Mouse (Mus musculus) NIH3T3 (cell line): ENCODE results near the gene Hivep3.

Source experiments
- DNase-seq: peaks from one replicate; pipeline ENCODE4 v3.0.0-alpha.2; 2012; ENCODE audit warnings: low read depth

Gene Hivep3

DNA sequence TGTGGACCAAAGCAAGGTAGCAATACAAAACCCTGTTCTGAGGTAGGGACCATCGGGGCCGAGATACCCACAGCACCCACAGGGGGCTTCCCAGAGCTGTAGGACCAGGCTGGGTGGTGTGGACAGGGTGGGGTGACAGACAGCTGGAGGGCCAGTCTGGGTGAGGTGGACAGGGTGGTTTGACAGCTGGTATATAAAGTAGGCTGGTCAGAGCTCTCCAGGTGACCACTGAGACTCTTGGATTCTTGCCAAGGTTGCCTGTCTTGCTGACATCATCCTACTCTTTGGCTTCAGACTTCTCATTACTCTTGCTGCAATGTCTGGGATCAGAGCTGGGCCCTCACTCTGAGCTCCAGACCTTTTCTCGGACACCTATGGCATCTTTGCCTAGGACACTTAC, 372.8 kb downstream of the Hivep3 start:
- DNase-seq, result no peak

DNA sequence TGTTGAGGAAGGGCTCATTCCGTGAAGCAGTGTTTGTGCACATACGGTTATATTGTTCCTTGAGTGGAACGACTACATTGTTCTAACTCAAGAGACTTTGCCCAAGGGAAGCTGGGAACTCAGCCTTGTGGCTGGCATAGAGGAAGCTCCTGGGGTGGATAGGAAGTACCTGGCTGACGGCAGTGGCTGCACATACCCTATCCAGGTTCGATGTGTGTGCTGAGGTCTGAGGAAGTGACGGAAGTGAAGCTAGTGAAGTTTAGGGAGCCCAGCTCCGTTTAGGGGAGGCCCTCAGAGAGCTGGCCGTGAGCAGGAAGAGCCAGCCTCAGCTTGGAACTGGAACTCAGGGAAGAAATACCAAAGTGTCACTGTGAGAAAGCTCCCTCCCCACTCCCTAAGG, 374.2 kb downstream of the Hivep3 start:
- DNase-seq, result no peak

DNA sequence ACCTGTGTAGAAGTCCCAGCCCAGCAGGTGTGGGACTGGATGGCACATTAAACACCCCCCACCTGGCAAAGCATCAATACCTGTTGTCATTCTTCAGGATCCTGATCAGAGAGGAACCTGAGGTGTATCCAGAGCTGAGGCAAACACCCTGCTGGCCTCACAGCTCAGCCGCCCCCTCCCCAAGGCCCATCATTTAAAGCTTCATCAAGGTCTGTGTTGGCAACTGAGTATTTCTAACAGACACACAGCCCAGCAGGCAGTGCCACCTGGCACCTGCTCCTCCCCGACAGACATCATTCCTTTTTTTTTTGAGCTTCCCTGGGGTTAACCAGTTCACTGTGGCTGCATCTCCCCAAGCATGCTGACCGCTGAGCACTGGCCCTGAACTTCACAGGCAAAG, 381.9 kb downstream of the Hivep3 start:
- DNase-seq, result no peak

DNA sequence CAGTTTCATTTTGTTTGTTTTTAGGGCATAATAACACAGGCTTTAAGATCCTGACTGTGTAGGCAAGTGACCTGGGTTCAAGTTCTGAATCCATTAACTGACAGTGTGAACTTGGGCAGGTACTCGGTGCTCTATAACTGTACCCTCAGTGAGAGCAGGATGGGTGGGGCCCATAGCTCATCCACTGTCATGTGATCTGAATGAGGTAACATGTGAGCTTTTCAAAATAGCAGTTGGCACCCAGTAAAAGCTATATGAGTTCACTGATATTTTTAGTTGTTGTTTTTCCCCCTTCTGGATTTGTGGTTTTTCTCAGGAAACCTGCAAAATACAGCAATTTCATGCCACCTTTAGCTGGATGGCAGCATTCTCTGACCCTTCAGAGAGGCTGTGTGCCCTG, 382.7 kb downstream of the Hivep3 start:
- DNase-seq, result peak; percentile 29

DNA sequence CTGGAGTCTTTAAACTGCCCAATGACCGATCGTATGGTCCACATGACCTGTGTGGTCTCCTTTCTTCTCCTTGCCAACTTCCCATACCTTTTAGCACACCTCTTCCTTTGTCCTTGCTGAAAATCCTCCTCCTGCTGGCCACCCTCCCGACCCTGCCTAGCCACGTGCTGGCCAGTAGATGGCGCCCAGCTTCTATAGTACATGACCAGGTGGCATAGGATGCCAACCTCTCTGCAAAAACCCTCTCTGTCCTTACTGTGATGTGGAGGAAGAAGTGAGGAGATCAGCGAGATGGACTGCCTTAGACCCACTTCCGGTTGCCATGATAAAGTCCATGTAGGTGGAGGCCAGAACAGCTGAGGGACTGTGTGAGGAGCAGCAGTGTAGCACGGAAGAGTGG, 386.7 kb downstream of the Hivep3 start:
- peak; percentile 80 for DNase-seq

DNA sequence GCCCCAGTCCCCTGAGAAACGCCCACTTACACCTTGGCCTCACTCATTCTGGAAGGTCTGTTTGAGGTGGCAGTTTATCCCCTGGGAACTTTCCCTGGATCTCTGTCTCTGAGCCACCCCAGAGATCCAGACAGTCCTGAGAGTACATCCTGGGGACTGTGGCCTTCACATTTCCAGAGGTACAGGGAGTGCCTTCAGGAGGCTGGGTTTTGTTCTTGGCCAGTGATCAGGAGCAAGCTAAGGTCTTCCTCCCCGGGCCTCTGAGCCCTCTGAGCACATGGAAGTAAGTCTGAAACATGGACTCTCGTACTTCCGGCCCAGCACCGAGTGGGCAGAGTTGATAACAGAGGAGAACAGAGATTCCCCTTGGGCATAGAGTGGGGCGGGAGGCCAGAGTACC, 391.1 kb downstream of the Hivep3 start:
- no peak for DNase-seq

DNA sequence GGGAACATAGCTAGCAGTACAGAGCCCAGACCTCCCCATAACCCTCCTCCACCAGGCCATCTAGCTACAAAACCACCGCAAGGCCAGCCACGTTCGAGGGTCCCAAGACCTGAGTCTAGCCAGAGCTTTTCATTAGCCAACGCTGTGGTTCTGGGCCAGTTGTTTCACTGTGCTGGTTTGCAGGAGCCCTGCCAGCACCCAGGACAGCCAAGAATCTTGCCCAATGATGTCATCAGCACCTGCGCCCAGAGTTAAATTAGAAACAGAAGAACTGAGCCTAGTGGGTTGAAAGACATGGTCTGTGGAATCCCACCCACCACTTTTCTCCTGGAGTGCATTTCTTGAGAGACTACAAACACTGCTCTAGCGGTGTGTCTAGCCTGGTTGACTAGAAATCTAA, 392.5 kb downstream of the Hivep3 start:
- DNase-seq, result peak; percentile 86

DNA sequence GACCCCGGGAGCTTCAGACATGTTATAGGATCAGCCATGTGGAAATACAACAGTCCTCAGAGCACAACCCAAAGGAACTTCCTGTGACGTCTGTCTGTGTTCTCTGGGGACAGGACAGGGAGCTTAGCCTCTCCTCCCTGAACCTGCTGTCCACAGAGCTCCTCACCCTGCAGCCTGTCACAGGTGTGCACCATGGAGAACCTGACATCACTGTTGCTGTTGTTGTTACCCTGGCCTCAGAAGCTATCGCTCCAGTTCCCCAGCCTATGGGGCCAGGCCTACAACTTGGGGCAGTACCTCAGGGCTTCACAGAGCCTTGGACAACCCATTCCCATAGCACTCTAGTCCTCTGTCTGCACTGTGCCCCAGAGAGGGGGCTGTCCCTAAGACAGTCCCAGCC, 393.7 kb downstream of the Hivep3 start:
- no peak for DNase-seq

DNA sequence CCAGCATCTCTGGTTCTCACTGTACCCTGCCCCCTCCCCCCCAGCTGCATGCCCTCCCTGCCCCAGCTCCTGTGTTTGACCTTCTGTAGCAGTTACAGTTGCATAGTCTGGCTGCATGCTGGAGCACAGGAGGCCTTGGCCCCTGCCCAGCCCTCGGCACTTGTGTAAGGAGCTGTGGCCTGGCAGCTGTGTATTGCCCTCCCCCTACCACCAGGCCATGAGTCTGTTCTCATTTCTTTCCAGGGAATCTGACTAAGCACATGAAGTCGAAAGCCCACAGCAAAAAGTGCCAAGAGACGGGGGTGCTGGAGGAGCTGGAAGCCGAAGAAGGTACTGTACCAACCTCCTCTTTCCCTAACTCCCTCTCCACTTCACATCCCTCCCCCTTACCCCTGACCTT, 394.4 kb downstream of the Hivep3 start:
- DNase-seq, result peak; percentile 97

DNA sequence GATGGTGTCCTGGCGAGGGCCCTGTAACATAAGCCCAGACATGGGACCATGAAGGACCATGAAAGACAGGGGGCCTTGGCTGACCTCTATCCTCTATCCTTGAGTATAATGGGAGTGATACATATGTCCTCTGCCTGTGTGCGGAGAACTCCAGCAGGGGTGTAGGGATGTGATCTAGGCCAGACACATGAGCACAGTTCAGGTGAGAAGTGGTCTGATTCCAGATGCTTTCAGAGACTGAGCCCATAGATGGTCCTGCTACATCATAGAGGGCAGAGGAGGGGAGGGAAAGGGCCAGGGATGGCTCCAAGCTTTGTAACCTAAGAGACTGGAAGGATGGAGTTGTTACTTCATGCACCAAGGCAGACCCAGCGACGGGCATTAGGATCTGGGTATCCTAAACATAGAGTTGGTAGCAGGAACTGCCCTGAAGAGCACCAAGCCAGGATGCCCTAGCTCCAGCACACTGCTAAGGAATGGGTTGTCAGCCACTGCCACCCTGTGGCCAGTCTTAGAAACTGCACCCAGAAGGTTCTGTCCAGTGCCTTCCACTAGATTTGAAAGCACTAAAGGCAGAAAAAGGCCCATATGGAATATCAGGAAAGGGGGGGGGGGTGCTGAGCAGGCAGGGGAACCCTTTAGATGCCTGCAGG, 395.8 kb downstream of the Hivep3 start:
- DNase-seq, result peak; percentile 88

DNA sequence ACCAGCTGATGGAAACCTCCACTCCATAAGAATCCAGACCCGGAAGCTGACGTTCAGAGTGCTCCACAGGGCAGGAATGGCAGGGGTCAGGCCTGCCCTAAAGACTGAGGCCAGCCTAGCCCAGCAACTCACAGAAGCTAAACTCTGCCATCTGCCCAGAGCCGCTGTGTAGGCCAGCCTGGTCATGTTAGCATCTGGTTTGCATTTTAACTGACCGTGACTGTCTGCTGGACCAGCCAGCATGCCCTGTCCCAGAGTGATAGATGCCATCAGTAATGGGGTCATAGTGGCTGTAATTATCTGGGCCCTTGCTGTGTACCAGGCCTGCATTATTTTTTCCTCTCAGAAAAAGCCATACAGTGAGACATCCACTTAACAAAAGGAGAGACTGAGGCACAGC, 397.3 kb downstream of the Hivep3 start:
- no peak for DNase-seq

DNA sequence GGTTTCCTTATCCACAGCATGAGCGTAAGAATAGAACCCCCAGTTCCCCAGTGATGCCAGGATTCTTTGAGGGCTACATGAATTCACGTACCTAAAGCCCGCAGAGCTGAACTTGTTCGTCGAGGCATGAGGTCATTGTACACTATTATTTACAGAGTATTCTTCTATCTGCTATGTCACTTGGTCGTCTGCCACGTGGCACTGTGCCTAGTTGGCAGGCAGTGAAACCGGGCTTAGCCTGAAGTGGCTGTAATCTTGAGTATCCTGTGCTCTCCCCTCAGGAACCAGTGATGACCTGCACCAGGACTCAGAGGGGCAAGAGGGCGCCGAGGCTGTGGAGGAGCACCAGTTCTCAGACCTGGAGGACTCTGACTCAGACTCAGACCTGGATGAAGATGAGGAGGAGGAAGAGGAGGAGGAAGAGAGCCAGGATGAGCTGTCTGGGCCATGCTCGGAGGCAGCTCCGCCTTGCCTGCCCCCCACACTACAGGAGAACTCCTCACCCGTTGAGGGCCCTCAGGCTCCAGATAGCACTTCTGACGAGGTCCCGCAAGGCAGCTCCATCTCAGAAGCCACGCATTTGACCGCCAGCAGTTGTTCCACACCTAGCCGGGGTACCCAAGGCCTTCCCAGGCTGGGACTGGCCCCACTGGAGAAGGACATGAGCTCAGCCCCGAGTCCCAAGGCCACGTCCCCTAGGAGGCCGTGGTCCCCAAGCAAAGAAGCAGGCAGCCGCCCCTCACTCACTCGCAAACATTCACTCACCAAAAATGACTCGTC, 398.0 kb downstream of the Hivep3 start:
- peak; percentile 83 for DNase-seq

DNA sequence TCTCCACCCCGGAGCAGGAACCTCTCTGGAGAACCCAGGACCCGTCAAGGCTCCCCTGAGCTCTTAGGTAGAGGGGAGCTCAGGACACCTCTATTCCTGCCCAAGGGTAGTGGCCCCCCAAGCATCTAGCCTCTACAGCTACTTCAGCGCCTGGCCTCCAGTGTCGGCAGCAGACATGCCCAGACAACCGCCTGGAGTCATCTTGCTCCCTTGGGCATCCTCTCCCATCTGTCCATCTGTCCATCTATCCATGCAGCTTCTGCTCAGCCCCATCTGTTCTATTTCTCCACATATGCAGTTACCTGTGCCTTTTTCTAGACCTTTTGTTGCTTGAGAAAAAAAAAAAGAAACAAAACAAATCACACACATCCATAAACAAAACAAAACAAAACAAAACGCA, 400.6 kb downstream of the Hivep3 start:
- no peak for DNase-seq

DNA sequence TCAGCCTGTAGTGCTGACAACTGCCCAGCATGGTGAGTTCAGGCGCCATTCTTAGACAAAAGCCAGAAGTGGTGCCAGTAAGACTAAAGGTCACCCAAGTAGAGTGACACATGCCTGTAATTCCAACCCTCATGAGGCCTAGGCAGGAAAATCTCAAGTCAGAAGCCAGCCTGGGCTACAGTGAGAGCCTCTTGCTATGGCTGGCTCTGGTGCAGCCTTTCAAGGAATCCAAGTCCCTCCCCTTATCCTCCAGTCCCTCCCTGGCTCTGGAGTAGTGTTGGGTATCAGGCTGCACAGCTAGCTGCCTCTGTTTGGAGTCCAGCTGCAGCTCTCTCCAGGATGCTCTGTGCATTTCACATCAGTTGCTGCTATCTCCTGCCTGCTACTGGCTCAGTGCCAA, 408.2 kb downstream of the Hivep3 start:
- DNase-seq, result peak; percentile 52

DNA sequence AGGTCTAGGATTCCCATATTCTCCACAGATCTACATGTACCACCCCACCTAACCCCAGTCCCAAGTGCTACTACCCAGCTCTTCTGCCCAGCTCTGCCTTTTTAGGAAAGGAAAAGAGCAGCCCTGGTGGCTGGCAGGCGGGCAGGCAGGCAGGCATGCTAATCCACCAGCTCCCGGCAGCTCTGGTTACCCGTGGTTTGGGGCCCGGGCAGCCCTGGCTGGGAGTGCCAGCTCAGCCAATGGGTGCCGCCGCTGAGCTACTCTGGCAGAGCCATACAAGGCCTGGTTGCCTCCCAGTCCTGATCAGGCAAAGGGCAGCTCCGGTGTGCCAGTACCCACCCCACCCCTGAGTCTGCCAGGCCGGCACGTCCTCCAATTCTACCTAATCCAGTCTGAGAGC, 409.3 kb downstream of the Hivep3 start:
- DNase-seq, result no peak

DNA sequence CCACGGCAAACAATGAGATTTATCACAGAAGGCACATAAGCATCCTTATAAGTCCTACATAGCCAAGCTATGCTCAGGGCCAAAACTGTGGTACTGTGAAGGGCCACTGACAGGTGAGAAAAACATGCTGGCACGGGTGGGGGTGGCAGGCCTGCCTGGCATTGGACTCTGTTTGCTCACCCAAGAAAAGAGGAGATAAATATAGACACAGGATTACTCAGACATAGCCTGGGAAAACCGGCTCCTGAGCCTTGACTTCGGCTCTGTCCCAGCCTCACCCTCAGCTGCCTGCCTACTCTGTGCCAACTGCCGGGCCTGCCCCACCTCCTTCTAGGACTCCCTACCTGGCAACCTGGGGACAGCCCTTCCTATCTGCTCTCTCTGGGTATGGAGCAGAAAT, 410.8 kb downstream of the Hivep3 start:
- DNase-seq, result no peak

DNA sequence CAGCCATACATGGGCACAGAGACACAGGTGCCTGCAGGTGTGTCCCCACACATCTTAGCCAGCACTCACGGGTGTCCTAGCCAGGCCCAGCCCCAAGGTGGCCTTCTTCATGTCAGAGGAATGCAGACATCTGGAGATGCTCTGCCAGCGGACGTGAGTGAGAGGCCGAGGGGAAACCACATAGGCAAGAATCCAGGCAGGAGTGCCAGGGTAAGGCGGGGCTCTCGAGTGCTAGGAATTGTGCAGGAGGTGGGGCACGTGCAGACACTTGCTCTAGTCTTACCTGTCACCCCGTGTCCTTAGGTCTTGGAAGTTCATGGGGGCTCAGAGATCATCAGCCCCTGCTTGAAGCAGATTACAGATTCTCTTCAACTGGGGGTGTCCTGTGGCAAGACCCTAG, 412.3 kb downstream of the Hivep3 start:
- no peak for DNase-seq

DNA sequence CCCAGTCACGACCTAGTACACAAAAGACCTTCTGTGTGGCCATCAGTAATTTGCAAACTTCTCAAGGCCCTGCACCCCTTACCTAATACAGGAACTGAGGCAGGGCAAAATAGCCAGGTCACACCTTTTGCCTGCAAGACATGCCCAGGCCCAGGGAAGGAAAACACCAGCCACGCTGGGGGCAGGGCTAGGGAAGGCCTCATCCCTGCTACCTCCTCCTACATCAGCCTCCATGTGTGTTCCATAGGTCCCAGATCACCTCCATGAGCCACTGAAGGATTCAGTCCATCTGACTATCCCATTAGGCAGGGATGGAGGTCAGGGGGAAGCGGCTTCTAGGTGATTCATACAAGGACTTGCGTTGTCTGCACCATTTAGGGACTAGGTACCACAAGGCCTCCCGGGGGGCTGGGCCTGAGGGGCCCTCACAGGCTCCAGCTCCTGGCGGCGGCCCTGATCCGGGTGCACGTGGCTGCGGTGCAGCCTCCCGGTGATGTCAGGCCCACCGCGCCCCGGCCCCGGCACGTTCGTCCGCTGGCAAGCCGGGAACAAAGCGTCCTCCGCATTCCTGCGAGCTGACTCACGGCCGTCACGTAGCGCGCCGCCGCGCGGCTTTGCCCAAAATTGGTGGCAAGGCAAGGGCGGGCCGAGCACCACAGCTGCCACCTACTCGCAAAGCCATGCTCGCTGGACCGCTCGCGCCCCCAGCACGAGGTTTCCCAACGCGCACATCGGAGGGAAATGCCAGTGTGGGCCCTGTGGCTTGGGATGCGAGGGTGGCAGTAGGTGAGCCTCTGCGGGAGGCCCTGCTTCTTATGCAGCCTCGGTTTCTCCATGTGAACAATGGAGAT, 414.9 kb downstream of the Hivep3 start:
- DNase-seq, result peak; percentile 91

DNA sequence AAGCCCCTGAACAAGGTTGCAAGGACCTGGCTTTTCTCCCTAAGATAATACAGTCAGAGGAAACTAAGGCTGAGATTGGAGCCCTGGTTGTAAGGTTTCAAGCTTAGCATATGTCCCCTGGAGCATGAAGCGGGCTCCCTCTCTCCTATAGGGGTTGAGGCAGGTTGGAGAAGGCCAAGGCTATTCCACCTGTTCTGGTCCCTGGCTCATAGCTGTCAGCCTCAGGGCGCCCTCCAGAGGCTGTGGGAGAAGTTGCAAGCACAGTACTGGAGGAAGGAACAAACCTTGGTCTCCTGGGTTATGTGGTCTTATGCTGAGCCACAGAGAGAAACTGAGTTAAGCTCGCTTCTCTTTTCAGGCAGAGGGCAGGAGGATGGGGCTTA, 415.5 kb downstream of the Hivep3 start:
- peak; percentile 72 for DNase-seq

DNA sequence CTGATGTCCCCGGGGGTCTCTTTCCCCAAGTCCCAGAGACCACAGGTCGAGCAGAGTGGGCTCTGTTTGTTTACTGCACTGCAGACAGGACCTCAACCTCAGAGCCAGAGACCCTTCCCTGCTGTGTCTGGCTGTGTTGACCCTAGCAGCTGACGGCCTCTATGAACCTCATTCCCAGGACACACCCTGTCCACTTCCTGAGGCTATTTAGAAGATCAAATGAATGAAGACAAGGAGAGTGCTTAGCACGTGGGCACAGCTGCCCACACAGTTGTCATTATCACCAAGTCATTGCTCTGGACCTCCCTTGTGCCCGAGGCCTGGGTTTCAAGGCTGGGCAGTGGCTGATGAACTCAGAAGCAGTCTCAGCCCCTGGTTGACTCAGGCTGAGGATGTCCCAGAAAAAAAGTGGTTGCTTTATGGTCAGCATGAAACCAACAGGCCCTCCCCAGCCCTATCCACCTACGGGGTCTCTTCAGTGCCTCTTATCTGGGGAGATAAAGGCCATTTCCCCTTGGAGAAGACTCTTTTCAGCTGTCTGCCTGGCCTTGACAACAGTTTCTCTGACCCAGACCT, 416.8 kb downstream of the Hivep3 start:
- no peak for DNase-seq

DNA sequence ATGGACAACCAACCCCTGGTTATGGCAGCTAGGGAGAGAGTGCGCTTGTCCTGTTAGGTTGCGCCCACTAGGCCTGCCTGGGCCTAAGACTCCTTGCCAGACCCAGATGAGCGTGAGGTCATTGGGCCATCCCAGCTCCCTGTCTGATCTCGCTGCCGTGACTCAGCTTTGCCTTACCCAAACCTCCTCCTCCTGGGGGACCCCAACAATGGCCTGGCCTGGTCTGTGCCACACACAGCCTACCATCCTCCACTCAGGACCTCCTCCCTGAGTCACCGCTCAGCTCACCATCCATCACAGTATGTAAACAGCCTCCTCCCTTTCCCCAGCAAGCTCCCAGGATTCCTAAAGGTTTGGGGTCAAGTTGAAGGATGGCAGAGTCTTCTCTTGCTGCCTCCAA, 418.3 kb downstream of the Hivep3 start:
- peak; percentile 73 for DNase-seq

DNA sequence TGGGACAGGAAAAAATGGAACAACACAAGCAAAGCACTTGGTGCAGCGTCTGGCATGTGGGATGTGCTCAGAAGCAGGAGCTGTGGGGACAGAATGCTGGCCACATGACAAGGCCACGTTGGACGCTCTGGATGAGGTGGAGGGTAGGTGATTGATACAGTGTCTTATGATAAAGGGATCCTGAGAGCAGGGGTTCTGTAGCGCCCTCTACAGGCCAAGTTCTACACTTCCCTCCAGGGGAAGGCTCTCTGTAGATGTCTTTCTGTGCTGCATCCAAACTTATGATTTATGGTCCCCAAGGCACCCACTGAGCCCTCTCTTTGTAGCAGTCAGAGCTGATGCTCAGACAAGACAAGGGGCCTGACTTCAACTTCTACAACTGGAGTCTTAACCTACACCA, 419.1 kb downstream of the Hivep3 start:
- DNase-seq, result no peak

DNA sequence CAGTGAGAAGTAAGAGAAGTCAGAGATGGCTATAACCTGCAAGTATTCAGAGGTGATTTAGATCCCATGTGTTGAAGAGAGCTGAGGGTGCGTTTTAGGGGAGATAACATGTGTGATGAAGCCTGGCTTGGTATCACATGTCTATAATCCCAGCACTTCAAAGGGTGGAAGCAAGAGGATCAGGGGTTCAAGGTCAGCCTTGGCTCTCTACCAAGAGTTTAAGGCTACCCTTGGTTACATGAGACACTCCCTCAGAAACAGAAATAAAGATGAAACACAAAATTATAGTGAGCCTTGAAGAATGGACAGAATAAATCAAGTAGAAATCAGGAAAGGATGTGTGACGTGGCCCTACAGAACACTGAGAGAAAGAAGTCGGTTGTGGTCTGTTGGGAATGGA, 420.2 kb downstream of the Hivep3 start:
- DNase-seq, result no peak
